Mouse (Mus musculus): ENCODE measurements around the gene Elmo1. TPM values are rescaled to one million over a fixed set of nuclear protein-coding genes. Genes with fewer than 3 reads are reported as not detected.
"Not testable (repeated sequence)": the region's sequence is repeated elsewhere in the genome, so short reads cannot be mapped to it uniquely, and the experiment has no call there.

Elmo1 gene
- polyA plus RNA-seq, 1 experiment from 2014 or later: 13.8 TPM

GRCm38 (mm10) chr13:20615596-20616469, 525.4 kb downstream of the Elmo1 start:
- H3K27me3 ChIP-seq (ENCODE audit: low read depth, poor library complexity, severe bottlenecking): no peaks in the 10 kb centered on the region
- no peaks in the 10 kb centered on the region for H3K36me3 ChIP-seq
- H3K27ac ChIP-seq (replicated peaks): peak overlapping the region; percentile 34; the same call in 1 of the 2 replicates
- no peaks in the 10 kb centered on the region for H3K9me3 ChIP-seq (replicated peaks)
- peaks cover 11% of the 10 kb centered on the region for H3K4me1 ChIP-seq
- no peak for DNase-seq (ENCODE audit: low spot score)
- WGBS: 59% methylated on average over 10 of the region's 10 CpGs
- no peak overlapping the region for H3K4me3 ChIP-seq

GRCm38 (mm10) chr13:20619946-20620345, 529.5 kb downstream of the Elmo1 start:
- 87% methylated on average over 5 of the region's 5 CpGs for WGBS
- DNase-seq (ENCODE audit: low spot score): no peak
- H3K9me3 ChIP-seq (replicated peaks): no peaks in the 10 kb centered on the region
- H3K27ac ChIP-seq (replicated peaks): no peak overlapping the region
- no peaks in the 10 kb centered on the region for H3K36me3 ChIP-seq
- H3K4me3 ChIP-seq: no peak overlapping the region
- H3K27me3 ChIP-seq (ENCODE audit: low read depth, poor library complexity, severe bottlenecking): no peaks in the 10 kb centered on the region
- H3K4me1 ChIP-seq: peaks cover 11% of the 10 kb centered on the region

DNA sequence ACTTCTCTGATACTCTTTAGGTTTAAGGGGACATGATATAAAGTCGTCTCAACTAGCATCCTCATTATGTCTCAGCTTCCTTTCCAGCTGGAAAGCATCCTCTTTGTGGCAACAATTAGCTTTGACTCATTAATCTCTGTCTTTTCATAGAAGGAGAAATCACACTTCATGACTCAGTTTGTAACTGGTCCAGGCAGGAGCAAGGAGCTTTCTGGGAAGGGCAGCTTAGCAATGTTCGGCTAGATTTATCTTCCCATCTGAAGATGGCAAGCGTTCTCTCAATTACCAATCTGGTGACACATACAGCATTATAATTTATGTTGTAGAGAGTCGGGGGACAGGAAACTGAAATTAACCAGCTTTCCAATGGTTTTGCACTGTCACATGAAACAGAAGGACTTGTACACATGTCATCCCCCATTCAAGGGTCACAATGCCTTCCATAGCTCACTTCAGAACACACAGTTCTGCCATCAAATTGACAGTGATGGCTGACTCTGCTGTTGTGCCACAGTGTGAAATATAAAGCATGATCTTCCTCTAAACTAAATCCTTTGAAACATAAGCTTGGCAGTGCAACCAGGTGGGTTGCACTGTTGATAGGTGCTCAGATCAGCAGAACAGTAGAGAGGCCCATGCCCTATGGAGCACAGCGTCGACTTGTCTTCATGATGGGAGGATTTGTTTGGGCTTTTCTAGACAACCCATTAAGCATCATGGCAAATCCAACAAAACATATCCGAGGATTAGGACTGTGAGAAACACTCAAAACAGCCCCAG, 532.9 kb downstream of the Elmo1 start:
- Histone ChIP-seq H3K27me3 (ENCODE audit: low read depth, poor library complexity, severe bottlenecking) (no peaks in the 10 kb centered on the region), H3K9me3 (replicated peaks) (peaks cover 4% of the 10 kb centered on the region; the same call in 1 of the 2 replicates), H3K4me1 (no peaks in the 10 kb centered on the region), H3K27ac (replicated peaks) (no peak overlapping the region), H3K36me3 (no peaks in the 10 kb centered on the region), H3K4me3 (no peak overlapping the region)
- 87% methylated on average over 7 of the region's 7 CpGs for WGBS
- no peak for DNase-seq (ENCODE audit: low spot score)

DNA sequence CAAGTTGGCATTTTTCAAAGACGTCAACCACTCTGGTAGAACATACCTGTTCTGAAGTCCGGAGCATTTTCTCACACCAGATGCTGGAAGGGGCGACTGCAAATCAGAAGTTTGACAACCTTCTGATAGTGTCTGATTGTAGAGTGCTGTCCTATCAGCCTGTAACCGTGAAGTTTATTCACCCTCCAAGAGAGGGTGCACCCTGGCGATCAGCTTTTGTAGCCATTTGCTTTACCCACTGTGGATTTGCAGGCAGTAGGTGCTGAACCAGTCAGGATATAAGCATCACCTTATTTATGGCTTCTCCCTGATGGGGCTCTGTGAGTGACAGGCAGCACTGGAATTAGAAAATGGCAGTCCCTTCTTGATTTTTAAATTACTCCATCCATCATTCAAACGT, 537.4 kb downstream of the Elmo1 start:
- Histone ChIP-seq H3K9me3 (replicated peaks) (peaks cover 4% of the 10 kb centered on the region; the same call in 1 of the 2 replicates), H3K4me1 (no peaks in the 10 kb centered on the region), H3K27ac (replicated peaks) (no peak overlapping the region), H3K36me3 (no peaks in the 10 kb centered on the region), H3K4me3 (no peak overlapping the region), H3K27me3 (ENCODE audit: low read depth, poor library complexity, severe bottlenecking) (no peaks in the 10 kb centered on the region)
- 87% methylated on average over 6 of the region's 6 CpGs for WGBS
- DNase-seq (ENCODE audit: low spot score): no peak

DNA sequence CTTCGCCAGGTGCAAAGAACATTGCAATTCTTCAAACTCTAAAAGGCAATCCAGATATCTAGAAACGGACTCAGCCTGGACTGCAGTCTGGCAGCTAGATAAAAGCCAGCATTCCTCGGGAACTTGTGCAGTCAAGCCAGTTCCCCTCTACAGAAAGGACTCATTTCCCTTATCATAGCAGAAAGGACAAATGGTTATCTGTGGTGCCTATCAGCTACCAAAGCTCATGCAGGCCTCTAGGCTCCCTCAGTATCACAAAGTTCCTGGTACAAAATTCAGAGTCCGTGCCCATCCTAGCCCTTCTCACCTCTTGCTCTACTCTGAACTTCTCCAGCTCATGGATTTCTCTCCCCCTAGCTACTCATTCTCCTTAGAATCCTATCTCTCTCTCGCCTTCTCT, 542.1 kb downstream of the Elmo1 start:
- no peaks in the 10 kb centered on the region for H3K9me3 ChIP-seq (replicated peaks)
- no peaks in the 10 kb centered on the region for H3K27me3 ChIP-seq (ENCODE audit: low read depth, poor library complexity, severe bottlenecking)
- no peak overlapping the region for H3K4me3 ChIP-seq
- DNase-seq (ENCODE audit: low spot score): no peak
- WGBS: 79% methylated on average over 5 of the region's 5 CpGs
- no peaks in the 10 kb centered on the region for H3K36me3 ChIP-seq
- no peak overlapping the region for H3K27ac ChIP-seq (replicated peaks)
- H3K4me1 ChIP-seq: no peaks in the 10 kb centered on the region

GRCm38 (mm10) chr13:20634679-20635078, 544.3 kb downstream of the Elmo1 start:
- H3K27ac ChIP-seq (replicated peaks); H3K4me1 ChIP-seq; DNase-seq (ENCODE audit: low spot score); H3K9me3 ChIP-seq (replicated peaks); H3K36me3 ChIP-seq; H3K4me3 ChIP-seq; H3K27me3 ChIP-seq (ENCODE audit: low read depth, poor library complexity, severe bottlenecking): not testable (repeated sequence)
- WGBS: 90% methylated on average over 2 of the region's 2 CpGs

GRCm38 (mm10) chr13:20635646-20636045, 545.2 kb downstream of the Elmo1 start:
- WGBS: 79% methylated on average over 2 of the region's 2 CpGs
- no peak overlapping the region for H3K27ac ChIP-seq (replicated peaks)
- DNase-seq (ENCODE audit: low spot score): no peak
- no peaks in the 10 kb centered on the region for H3K36me3 ChIP-seq
- H3K9me3 ChIP-seq (replicated peaks): no peaks in the 10 kb centered on the region
- H3K4me1 ChIP-seq: no peaks in the 10 kb centered on the region
- H3K27me3 ChIP-seq (ENCODE audit: low read depth, poor library complexity, severe bottlenecking): no peaks in the 10 kb centered on the region
- no peak overlapping the region for H3K4me3 ChIP-seq
